Mouse (Mus musculus) cortical plate, adult 2 months (tissue): ENCODE results near the gene Msrb3. TPM values are rescaled to one million over a fixed set of nuclear protein-coding genes. Genes with fewer than 3 reads are reported as not detected.

Experiments used
- H3K27ac ChIP-seq: fragments of 200-500 bp; 2 replicates; pipeline ENCODE4 v1.5.1; 2012; ENCODE audit warnings: low read length, control low read depth, inconsistent platforms; ENCODE audit not compliant: insufficient read depth
- H3K4me1 ChIP-seq: fragments of 200-500 bp; 2 replicates; pipeline ENCODE4 v1.6.1; 2011; ENCODE audit warnings: low read length; ENCODE audit not compliant: control insufficient read depth, insufficient read depth
- H3K4me3 ChIP-seq: fragments of 200-500 bp; 2 replicates; pipeline ENCODE4 v1.5.1; 2011; ENCODE audit warnings: mild to moderate bottlenecking, low read length, control low read depth; ENCODE audit not compliant: insufficient read depth
- CTCF ChIP-seq: fragments of 200-500 bp; IDR thresholded peaks from 2 replicates; pipeline ENCODE4 v1.5.1; 2011; ENCODE audit warnings: mild to moderate bottlenecking, control low read depth, low read length; ENCODE audit not compliant: insufficient read depth; ENCODE audit errors: extremely low read depth
- POLR2A ChIP-seq: fragments of 200-500 bp; IDR thresholded peaks from 2 replicates; pipeline ENCODE4 v1.6.1; 2011; ENCODE audit warnings: mild to moderate bottlenecking, low read length, control low read depth; ENCODE audit not compliant: insufficient read depth; ENCODE audit errors: extremely low read depth
- polyA plus RNA-seq: library from polyadenylated mRNA; depleted of rRNA; stranded (reverse); fragments of >200 nt; gene quantifications from 2 replicates; pipeline ENCODE4 v1.2.3, GENCODE M21; 2012

The Msrb3 gene
- polyA plus RNA-seq, 1 experiment, result 7.6 TPM

GRCm38 (mm10) chr10:120872483-120872862, 26.4 kb downstream of the Msrb3 start:
- peak; percentile 33; the same call in 1 of the 2 replicates for TF ChIP-seq CTCF
- no peak for TF ChIP-seq POLR2A
- no peak overlapping the region for H3K27ac ChIP-seq

GRCm38 (mm10) chr10:120871630-120872482, 27.0 kb downstream of the Msrb3 start:
- Histone ChIP-seq H3K27ac (no peak overlapping the region), H3K4me1 (no peaks in the 10 kb centered on the region; the same call in 1 of the 2 replicates), H3K4me3 (peak overlapping the region; percentile 36; the same call in 1 of the 2 replicates)
- TF ChIP-seq CTCF (no peak), POLR2A (no peak)

More at GRCm38 (mm10) chr10:120872483-120872862, 26.4 kb downstream of the Msrb3 start:
- Histone ChIP-seq H3K4me3 (peak overlapping the region; percentile 36), H3K4me1 (no peaks in the 10 kb centered on the region; the same call in 1 of the 2 replicates)

- Histone ChIP-seq H3K4me1 (no peaks in the 10 kb centered on the region; the same call in 1 of the 2 replicates), H3K4me3 (no peak overlapping the region), H3K27ac (no peak overlapping the region)
- TF ChIP-seq CTCF, result no peak
- no peak for TF ChIP-seq POLR2A
Measured at GRCm38 (mm10) chr10:120871096-120871495, 27.8 kb downstream of the Msrb3 start.

- Histone ChIP-seq H3K4me3 (no peak overlapping the region), H3K27ac (no peak overlapping the region), H3K4me1 (no peaks in the 10 kb centered on the region)
- TF ChIP-seq POLR2A, result no peak
Measured at GRCm38 (mm10) chr10:120869241-120869775, 29.6 kb downstream of the Msrb3 start.

- Histone ChIP-seq H3K27ac (no peak overlapping the region), H3K4me3 (no peak overlapping the region)
- TF ChIP-seq CTCF (peak; percentile 87), POLR2A (no peak)
Measured at GRCm38 (mm10) chr10:120864446-120864845, 34.5 kb downstream of the Msrb3 start.

GRCm38 (mm10) chr10:120861674-120862073, 37.2 kb downstream of the Msrb3 start:
- Histone ChIP-seq H3K27ac (no peak overlapping the region), H3K4me3 (no peak overlapping the region), H3K4me1 (no peaks in the 10 kb centered on the region)
- no peak for TF ChIP-seq POLR2A
- no peak for TF ChIP-seq CTCF

More at GRCm38 (mm10) chr10:120864446-120864845, 34.5 kb downstream of the Msrb3 start:
- no peaks in the 10 kb centered on the region for H3K4me1 ChIP-seq

GRCm38 (mm10) chr10:120861194-120861593, 37.7 kb downstream of the Msrb3 start:
- Histone ChIP-seq H3K27ac (no peak overlapping the region), H3K4me3 (no peak overlapping the region), H3K4me1 (no peaks in the 10 kb centered on the region)
- TF ChIP-seq POLR2A (no peak), CTCF (peak; percentile 38)

- H3K4me3 ChIP-seq, result peak overlapping the region; percentile 11; the same call in 1 of the 2 replicates
Measured at GRCm38 (mm10) chr10:120857531-120858001, 41.3 kb downstream of the Msrb3 start.

GRCm38 (mm10) chr10:120854329-120854728, 44.6 kb downstream of the Msrb3 start:
- no peak overlapping the region for H3K27ac ChIP-seq
- H3K4me3 ChIP-seq, result no peak overlapping the region
- peaks cover 2% of the 10 kb centered on the region; the same call in 1 of the 2 replicates for H3K4me1 ChIP-seq
- TF ChIP-seq POLR2A (no peak), CTCF (no peak)

More at GRCm38 (mm10) chr10:120857531-120858001, 41.3 kb downstream of the Msrb3 start:
- TF ChIP-seq CTCF (peak; percentile 41), POLR2A (no peak)
- no peaks in the 10 kb centered on the region for H3K4me1 ChIP-seq
- no peak overlapping the region for H3K27ac ChIP-seq

- Histone ChIP-seq H3K4me3 (no peak overlapping the region), H3K27ac (no peak overlapping the region), H3K4me1 (peaks cover 2% of the 10 kb centered on the region; the same call in 1 of the 2 replicates)
- no peak for TF ChIP-seq CTCF
- TF ChIP-seq POLR2A, result no peak
Measured at GRCm38 (mm10) chr10:120853816-120854215, 45.1 kb downstream of the Msrb3 start.
